Mouse (Mus musculus): ENCODE data around the gene Tradd.
"Not testable (repeated sequence)": the region's sequence is repeated elsewhere in the genome, so short reads cannot be mapped to it uniquely, and the experiment has no call there.

Tradd gene

DNA sequence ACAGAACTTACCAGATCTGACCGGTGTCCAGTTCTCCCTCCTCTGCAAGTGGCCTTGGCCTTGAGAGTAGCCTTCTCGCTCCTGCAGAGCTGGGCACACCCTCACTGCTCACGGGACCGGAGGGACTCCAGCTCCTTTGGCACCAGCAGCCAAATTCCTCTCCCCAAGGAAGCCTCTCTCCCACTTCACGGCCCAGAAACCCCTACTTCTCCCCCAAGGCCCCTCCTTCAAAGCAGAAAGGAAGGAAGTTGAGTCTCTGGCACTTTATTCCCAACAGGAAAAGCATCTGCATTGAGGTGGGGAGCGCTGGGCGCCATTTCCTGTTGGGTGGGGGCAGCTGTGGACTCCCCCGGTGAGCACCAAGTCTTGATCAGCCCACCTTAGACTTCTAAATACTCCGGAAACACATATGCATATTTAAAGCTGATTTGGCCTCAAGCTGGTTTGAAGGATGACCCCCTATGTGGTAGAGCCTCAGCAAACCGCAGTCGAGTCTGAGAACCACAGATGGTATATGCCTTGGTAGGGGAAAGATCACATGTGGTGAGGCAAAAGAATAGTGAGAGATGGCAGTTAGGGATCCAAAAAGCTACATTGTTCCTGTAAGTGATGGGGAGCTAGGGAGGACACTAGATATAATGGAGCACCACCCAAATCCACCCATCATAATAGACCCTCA, 31.6 kb upstream of the Tradd start, which contains the start of gene Exoc3l:
TSS of gene Exoc3l (minus strand) at position 207 of the 679 bp plus-strand sequence.
- DNase-seq (ENCODE audit: low spot score in 2 of 2), result no peak

- DNase-seq (ENCODE audit: low spot score in 2 of 2), result no peak
Measured at GRCm38 (mm10) chr8:105295256-105295655, 30.8 kb upstream of the Tradd start.

GRCm38 (mm10) chr8:105294776-105295175, 30.4 kb upstream of the Tradd start:
- no peak for DNase-seq (ENCODE audit: low spot score in 2 of 2)

- no peak for DNase-seq (ENCODE audit: low spot score in 2 of 2)
Measured at GRCm38 (mm10) chr8:105293405-105293804, 29.0 kb upstream of the Tradd start.

GRCm38 (mm10) chr8:105292471-105292870, 28.1 kb upstream of the Tradd start:
- DNase-seq (ENCODE audit: low spot score in 2 of 2), result no peak

DNA sequence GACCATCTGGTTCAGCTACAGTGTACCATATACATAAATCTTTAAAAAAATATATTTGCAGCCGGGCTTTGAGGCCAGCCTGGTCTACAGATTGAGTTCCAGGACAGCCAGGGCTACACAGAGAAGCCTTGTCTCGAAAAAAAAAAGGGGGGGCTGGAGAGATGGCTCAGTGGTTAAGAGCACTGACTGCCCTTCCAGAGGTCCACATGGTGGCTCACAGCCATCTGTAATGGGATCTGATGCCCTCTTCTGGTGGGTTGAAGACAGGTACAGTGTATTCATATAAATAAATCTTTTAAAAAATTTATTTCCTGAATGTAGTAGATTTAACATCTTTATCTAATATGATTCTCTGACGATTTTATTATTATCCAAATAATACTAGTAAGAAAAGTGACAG, 27.4 kb upstream of the Tradd start:
- DNase-seq (ENCODE audit: low spot score in 2 of 2), result not testable (repeated sequence)

DNA sequence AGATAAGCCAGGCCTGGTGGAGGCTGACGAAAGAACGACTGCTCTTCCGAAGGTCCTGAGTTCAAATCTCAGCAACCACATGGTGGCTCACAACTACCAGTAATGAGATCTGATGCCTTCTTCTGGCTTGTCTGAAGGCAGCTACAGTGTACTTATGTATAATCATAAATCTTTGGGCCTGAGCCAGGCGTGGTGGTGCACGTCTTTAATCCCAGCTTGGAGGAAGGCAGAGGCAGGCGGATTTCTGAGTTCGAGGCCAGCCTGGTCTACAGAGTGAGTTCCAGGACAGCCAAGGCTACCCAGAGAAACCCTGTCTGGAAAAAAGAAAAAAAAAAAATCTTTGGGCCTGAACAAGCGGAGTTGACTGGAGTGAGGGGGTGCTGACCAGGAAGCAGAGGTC, 27.0 kb upstream of the Tradd start:
- not testable (repeated sequence) for DNase-seq (ENCODE audit: low spot score in 2 of 2)

DNA sequence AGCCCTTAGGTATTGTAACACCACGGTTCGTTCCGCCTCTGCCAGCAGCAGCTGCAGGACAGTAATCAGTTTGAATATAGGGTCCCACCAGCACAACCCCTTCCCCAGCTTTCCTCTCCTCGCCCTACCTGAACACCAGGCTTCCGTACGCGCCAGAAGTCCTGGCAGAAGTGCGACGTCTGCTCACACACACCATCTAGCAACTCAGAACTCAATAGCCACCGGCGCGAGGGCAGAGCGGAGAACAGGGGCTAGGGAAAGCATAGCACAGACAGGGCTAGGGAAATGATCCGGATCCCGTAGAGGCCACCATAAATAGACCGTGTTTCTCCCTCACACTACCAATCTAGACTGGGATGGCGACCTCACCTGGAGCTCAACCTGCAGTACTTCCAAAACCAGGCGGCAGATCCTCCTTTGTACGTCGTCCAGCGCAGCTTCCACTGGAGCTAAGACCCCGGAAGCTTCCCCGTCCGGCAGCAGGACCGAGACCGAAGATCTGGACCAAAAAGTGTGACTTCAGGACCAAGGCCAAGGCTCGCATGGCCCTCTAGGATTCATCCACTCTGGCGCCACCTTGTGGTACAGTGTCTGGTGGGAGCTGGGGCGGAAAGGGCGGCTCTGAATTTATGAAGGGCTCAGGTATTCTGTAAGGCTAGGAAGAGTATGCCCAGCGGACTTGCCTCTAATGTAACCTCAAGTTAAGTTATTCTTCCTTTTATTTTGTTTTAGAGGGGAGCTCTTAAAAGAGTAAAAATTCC, 26.3 kb upstream of the Tradd start:
- DNase-seq (ENCODE audit: low spot score in 2 of 2), result peak; percentile 80 to 95

DNA sequence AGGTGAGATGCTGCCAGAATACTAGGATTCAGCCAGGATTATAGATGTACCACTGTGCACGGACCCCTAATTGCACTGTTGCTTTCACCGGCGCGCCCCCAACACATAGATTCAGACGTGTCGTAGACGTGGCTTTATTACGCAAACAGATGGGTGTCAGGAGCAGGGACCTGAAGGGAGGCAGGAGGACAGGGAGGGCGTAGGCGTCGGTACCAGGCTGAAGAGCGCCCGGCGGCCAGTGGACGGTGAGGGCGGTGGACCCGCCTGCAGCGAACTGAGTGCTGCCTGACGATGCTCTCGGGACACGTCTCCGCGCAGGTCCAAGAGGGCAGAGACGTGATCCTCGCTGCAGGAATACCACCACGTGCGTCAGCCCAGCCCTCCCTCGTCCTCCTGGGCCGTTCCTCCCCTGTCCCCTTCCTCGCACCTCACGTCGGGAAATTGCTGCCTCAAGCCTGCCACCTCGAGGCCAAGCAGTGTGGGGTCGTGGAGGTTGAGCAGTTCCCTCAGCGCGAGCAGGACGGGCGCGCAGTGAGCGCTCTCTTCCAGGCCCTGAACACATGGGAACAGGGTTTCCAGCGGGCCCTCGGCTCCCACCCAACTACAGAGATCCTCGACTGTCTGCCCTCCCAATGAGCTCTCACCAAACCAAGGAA, 25.5 kb upstream of the Tradd start, which contains the start of gene 4931428F04Rik:
TSS of gene 4931428F04Rik (minus strand) at position 60 of the 656 bp plus-strand sequence.
- DNase-seq (ENCODE audit: low spot score in 2 of 2), result peak; percentile 55 to 58

DNA sequence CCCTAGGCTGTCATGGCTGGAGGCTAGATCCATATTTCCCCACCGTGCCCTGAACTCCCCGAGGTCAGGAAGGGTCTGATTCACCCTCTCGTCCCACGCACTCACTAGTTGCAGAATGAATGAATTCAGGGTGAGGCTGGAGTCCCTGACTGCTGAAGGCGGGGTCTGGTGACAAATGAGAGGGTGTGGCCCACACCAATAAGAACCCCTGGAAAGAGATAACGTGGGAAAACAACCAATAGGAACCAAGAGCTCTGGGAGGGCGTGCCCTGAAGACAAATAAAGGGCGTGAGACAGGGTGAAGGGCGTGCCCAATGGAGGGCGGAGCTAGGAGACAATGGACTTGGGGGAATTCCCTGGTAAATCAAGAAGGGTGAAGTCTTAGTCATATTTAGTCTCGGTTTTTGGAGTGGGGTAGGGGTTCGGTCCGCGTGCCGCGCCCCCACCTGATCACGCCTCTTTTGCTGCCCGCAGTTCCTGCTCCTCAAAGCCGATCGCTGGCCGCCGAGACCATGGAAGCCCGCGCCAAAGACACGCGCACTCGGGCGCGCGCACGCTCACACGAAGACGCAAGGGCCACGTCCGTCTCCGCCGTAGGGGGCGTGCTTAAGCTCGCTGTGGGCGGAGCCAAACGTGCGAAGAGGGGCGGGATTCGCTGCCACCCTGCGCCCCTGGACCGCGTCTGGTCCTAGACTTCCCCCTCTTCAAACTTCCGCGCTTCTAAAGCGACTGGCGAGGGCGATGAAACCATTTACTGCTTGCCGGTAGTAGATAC, 24.7 kb upstream of the Tradd start:
- peak; percentile 94 to 97 for DNase-seq (ENCODE audit: low spot score in 2 of 2)

DNA sequence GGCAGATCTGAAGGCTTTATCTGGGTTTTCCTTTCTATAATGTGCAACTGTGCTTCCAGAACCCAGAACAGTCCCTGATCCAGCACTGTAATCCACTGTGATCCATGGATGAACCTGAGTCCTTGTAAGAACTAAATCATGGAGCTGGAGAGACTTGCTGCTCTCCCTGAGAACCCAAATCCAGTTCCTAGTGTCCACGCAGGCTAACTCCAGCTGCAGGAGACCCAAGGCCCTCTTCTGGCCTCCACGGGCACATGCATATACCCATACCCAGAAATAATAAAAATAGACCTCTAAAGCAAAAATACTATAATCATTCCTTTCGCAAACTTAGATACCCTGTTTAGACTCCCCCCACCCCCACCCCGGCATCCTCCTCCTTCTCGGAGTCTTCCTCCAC, 23.8 kb upstream of the Tradd start:
- DNase-seq (ENCODE audit: low spot score in 2 of 2), result no peak

- DNase-seq (ENCODE audit: low spot score in 2 of 2), result no peak
Measured at GRCm38 (mm10) chr8:105286907-105287306, 22.5 kb upstream of the Tradd start.

DNA sequence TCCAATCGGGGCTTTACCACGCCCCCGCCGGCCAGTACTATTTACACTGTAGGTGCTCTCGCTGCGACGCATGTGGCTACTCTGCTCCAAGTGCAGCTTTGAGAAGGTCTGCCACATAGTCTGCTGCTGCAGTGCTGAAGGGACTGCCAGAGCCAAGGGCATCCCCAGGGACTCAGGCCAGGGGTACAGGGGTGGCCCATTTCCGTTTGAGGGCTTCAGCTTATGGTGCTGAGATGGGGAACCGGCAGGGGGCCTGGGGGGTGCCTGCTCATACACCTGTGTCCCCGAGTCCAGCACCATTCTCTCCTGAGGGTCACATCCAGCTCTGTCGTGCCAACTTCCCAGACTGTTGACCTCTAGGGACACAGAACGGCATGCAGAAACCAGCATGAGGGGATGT, 21.1 kb upstream of the Tradd start:
- DNase-seq (ENCODE audit: low spot score in 2 of 2), result no peak

GRCm38 (mm10) chr8:105283074-105283473, 18.7 kb upstream of the Tradd start:
- peak in 1 of 2 experiments; percentile 57 for DNase-seq (ENCODE audit: low spot score in 2 of 2)

DNA sequence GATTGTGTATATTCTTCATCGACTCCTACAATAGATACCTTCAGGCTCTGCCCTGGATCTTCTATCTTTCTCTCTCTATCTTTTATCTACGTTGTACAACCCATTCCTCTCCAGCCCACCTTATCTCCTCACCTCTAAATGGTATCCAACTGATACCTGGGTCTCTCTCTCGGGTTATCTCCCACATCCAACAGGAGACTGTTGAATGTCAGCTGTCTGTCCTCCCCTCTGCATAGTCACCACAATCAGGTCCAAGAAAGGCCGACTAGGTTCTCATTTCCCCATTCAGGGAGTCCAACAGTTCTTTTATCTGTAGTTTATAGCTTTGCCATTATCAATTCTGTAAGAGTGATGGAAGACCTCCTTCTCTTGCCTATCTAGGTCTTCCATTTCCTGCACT, 17.8 kb upstream of the Tradd start:
- DNase-seq (ENCODE audit: low spot score in 2 of 2), result no peak

DNA sequence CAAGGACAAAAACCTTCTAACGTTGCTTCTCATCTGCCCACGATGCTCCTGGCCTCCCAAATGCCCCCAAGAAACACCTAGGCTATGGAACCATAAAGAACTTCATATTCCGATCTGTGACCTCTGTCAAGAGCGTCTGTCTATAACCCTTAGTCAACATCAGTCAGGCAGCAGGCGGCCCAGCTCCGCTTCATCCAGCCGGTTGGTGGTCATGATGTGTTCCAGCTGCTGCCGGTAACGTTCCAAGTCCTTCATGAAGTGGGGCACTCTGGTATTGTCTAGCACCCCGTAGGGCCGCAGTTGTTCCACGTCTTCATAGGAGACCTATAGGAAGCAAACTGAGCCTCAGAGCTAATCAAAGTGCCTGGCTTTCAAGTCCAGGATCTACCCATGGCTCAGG, 17.4 kb upstream of the Tradd start:
- no peak for DNase-seq (ENCODE audit: low spot score in 2 of 2)

GRCm38 (mm10) chr8:105280567-105280966, 16.2 kb upstream of the Tradd start:
- DNase-seq (ENCODE audit: low spot score in 2 of 2), result no peak

DNA sequence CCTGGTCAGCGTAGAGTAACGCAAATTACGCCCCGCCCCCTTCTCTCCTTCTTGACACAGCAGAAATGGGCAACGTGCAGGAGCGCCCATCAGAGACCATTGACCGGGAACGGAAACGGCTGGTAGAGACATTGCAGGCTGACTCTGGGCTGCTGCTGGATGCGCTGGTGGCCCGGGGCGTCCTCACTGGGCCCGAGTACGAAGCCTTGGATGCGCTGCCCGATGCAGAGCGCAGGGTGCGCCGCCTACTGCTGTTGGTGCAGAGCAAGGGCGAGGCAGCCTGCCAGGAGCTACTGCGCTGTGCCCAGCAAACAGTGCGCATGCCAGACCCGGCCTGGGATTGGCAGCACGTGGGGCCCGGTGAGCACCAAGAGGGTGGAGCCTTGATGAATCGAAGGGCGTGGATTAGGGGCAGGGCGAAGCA, 14.5 kb upstream of the Tradd start:
- no peak for DNase-seq (ENCODE audit: low spot score in 2 of 2)

GRCm38 (mm10) chr8:105276292-105277120, 12.1 kb upstream of the Tradd start:
- DNase-seq (ENCODE audit: low spot score in 2 of 2), result peak in 1 of 2 experiments; percentile 36

GRCm38 (mm10) chr8:105275840-105276239, 11.4 kb upstream of the Tradd start, which contains the start of gene Nol3:
Nol3 (plus strand) TSS chr8:105276140.
- DNase-seq (ENCODE audit: low spot score in 2 of 2), result no peak

DNA sequence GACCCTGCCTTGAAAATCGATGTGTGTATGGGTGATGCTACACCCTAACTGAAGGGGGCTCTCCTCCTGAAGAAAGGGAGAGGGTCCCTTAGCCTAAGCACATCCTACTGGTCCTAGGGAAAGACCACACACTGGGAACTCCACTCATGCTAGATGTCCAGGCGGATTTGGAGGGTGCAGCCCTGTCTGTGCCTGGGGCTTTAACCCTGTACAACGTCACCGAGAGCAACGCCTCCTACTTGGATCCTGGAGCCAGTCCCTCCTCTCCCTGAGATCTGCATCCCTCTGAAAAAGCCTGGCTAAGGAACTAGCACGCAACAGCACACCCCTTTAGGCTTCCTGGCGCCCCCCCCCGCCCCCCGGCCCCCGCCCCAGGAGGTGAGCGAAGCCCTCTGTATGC, 11.0 kb upstream of the Tradd start:
- no peak for DNase-seq (ENCODE audit: low spot score in 2 of 2)

Data from thymus, postnatal 10 days (tissue).